Mouse (Mus musculus) telencephalon, adult 2 months (tissue): ENCODE data around the gene Edn2.

ENCODE experiments used
- DNase-seq: peaks from one replicate; pipeline ENCODE4 v3.0.0-alpha.2; 2011; ENCODE audit warnings: low read depth, low spot score

Gene Edn2

DNA sequence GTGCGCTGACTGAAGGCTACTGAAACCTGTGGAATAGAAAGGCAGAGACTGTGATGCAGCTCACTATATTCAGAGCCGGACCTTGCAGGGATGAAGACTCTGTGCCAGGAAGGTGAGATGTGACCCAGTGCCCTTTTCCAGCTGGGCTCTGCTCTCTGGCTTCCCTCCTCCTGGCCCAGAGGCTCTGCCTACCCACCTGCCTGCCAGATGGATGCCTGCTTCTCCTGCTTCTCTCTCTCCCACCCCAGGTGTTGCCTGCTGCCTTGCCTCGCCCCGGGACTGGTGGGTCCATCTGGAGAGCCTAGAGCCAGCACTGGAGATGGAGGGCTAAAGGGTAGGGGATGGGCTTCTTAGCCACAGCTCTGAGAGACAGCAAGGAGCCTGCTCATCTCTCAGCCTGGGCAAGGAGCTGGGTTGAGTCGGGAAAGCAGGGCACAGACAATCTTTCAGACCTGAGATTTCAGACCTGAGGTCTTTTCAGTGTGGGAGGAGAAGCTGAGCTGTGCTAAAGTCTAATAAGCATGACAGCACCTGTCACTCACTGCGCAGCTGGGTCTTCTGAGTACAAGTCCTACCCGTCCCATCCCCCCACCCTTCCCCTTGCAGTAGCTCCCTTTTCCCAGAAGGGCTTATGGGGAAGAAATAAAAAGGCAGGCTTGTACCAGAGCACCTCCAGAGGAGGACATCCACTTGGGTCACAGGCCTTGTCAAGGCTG lies 39.7 kb downstream of the Edn2 start:
- DNase-seq: no peak

DNA sequence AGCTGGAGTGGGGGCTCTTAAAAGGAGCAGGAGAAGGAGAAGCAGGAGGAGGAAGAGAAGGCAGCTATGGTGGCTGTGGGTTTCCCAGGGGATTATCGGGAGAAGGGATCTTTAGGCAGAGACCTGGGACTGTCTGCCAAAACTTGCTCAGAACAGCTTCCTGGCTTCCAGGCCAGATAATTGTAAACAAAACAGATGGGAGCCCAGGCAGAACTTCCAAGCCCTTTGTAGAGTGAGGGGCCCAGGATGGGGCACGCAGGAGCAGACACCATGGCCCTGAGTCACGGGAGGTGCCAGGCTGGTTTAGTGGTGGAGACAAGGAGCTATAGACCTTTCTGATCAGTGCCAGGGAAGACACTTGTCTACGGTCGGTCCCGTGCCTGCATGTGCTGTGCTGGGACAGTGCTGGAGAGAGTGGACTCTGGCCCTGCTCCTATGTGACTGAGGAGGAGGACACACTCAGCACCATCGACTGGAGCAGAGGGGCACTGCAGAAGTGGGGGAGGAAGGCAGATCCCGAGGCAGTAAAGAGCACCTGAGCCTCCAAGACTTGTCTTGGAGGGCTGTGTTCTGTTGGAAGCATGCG lies 43.4 kb downstream of the Edn2 start:
- no peak for DNase-seq

DNA sequence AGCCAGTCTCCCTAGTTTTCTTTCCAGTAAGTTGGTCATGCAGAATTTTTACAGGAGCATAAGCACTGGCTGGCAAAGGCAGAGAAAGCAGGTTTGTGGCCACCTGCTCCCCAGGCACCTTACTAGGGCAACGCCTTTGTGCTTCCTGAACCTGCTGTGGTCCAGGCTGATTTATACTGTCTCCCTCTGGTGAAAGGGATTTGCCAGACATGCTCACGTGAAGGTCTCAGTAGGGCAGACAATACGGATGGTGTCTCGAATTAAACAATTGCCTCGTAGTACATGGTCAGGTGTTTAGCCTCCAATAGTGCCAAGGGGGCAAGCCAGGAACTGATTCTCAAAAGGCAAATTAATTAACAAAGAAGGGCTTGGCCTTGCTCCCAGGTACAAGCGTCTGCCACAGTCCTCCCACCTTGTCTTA lies 45.5 kb downstream of the Edn2 start:
- no peak for DNase-seq

DNA sequence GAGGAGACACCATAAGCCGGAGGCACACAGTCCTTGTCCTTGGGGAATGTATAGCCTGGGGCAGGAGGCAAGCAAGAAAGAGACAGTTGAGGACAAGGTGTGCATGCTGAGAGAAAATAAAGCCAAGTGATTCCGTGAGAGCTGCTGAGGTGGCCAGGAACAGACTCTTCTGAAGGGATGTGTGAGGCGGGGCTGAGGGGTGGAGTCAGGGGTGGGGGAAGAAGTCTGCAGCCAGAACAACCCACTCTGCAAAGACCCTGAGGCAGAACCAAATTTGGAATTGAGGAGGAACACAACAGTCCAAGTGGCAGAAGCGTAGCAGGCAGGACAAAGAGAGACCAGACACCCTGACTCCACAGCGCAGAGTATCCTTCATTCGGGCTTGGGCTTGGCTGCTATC lies 51.1 kb downstream of the Edn2 start:
- DNase-seq: no peak

DNA sequence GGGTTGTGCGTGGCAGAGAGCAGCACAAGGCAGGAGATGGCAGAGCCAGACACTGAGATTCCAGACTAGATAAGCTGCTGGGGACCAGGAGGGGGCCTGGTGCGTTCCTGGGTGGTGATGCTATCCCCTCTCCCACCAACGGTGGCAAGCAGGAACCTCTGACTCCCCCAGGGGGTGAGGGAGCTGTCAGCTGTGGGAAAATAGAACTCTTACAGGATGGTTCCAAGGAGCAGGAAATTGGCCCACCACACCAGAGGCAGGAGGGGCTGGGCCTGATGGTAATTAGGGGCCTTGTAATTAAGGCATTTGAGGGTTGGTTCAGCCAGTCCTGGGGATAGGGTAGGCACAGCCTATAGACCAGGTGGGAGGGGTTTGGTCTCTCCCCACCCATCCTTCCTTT lies 51.8 kb downstream of the Edn2 start:
- no peak for DNase-seq

DNA sequence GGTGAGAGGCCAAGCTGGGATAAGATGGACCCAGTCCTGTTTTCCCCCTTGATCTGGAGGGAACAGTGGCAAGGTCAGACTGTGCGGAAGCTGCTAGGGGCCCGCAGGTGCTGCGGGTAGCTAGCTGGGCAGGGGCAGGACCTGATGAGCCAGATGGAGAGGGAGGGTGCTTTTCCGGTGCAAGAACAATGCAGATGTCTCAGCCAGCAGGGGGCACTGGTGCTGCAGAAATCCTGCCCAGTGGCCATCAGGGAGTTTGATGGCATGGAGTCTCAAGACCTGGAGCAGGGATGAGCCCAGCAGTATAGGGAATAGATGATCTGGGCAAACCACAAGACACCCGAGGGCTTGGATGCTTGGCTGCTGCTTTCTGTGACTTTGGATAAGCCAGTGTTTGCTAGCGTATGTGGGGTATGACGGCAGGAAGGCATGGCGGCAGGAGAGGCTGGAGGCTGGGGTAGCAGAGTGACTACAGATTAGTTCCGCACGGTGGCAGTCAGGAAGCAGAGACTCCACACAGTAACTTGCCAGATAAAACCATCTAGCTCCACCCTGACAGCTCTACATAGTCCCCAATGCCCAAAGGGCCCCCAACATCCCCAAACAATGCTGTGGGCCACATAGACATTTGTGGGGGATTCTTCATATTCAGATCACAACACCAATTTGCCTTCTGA lies 55.0 kb downstream of the Edn2 start:
- no peak for DNase-seq

DNA sequence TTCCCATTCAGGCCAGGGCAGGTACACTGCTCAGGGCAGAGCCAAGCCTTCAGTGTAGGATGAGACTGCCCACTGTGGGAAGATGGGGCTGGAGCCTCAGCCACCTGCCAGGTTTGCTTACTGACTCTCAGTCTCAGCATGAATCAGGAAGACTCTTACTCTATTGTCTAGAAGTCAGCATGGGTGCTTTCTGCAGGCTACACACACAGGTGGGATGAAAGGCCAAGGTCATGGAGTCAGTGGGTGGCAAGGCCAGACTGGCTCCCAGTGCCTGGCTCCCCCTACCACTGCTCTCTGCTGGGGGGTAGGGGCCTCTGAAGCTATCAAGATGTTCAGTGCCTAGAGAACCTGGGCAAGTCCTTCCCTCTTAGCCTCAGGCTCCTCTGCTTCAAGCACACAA lies 55.9 kb downstream of the Edn2 start:
- DNase-seq: no peak
